Mouse (Mus musculus): ENCODE results near the gene Rasip1. TPM values are rescaled to one million over a fixed set of nuclear protein-coding genes. Genes with fewer than 3 reads are reported as not detected.
"Not testable (repeated sequence)": the region's sequence is repeated elsewhere in the genome, so short reads cannot be mapped to it uniquely, and the experiment has no call there.

Rasip1 gene
- total RNA-seq, 2 experiments from 2014 or later = 6.9 to 7.0 TPM

DNA sequence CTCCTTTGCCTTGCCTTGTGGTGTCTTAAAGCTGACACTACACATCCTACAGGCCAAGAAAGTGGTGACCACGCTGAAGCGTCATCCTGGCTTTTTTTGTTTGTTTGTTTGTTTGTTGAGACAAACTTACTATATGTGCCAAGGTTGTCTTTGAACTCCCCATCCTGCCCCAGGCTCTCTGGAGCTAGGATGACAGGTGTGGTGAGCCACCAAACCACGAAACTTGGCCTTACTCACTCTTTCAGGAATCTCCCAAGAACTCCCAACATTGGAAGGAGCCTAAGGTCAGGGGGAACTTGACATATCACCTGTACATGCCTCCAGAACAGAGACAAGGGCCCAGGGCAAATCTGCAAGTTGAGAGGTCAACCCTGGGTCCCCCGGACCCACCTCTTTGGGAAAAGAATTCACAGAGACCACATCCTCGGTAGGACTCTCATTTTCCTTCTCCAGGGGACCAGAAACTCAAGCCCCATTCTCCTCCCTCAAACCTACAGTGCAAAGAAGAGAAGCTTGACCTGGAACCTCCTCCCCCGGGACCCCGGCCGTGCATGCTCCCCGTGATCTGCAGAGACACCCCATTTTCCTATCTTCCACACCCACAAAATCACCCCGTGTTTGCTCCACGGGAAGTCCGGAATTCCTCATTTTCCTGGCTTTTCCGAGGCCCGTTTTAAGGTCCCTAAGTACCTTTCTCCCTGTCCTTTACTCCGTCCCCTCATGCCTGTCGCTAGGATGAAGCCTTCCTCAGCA is 15.4 kb downstream of the Rasip1 start:
- intact Hi-C loops (cut with DNase I) = no loop called here
- no peak for DNase-seq

GRCm38 (mm10) chr7:45643441-45644178 is 16.3 kb downstream of the Rasip1 start:
- intact Hi-C loops (cut with DNase I) = no loop called here
- peak; percentile 88 to 97 for DNase-seq

DNA sequence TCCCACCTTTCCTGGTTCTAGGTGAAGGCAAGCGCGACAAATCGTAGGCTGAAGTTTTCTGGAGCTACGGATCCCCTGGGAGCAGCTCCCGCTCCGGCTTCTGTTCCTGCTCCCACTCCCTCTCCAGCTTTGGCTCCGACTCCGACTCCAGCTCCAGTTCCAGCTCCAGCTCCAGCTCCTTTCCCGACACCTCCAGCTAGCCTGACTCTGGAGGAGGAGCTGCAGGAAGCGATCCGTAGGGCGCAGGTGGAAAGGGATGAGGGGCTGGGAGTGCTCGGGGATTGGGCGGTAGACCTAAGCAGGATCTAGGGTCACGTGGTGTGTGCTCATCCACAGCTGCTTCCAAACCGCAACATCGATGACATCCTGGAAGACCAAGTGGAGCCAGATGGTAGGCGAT is 16.9 kb downstream of the Rasip1 start:
- intact Hi-C loops (cut with DNase I) = no loop called here
- DNase-seq = no peak

DNA sequence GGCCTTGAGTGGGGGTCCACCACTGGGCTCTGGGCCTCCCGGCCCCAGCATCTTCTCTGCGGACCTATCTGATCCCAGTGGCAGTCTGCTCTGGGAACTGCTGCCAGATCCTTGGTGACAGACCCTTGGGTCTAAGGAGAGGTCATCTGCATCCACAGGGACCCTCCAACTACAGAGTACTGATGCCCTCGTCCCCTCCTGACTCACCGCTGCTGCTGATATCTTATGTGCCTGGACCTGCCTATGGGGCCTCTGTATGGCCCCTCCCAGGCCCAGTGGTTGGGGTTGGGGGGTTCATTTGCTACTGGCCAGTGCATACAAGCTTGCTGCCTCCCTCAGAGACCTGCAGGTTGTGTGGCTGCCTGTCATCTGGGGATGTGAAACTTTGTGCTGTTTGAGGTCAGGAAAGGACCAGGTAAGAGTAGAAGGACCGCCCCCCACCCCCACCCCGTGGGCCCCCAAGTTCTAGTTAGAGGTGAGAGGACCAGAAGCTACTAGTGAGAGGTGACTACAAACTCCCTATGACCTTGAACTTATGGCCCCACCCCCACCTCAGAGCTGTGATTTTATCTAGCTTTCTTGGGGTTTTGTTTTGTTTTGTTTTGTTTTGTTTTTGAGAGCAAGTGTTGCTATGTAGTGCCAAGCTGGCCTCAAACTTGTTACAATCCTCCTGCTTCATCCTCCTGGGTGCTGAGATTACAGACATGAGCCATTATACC is 17.7 kb downstream of the Rasip1 start:
- DNase-seq = no peak
- intact Hi-C loops (cut with DNase I) = no loop called here

DNA sequence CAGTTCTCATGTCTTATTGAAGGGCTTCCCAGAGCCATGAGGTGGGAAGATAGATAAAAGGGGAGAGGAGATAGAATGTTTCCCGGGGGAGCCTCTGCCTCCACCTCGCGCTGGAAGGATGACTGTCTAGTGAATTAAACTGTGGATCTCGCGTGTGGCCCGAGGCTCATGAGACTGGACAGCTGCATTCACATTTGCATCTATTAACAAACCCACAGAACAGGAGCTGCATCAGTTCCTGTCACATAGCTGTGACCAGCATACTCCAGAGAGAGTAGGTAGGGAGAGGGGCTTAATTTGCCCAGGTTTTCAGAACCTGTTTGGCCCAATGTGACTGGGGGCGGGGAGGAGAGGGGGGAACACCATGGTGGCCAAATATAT is 18.3 kb downstream of the Rasip1 start:
- intact Hi-C loops (cut with DNase I) = no loop called here
- DNase-seq = no peak

DNA sequence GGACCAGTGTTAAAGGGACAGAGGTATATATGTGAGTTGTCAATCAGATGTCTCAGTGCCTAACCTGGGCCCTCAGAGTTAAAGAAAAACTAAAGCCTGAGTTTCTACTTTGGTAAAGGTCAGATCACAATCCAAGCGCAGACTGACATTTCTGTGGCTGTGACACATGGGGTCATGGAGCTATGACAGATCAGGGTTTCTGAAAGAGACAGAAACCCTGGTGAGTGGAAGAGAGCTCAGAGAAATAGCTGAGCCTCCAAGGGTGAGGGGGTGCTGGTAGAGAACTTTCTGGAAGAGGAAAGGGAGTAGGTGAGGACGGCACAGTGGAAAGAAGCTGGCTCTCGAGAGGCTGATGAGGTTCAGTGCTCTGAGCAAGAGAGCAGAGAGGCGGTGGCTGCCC is 19.4 kb downstream of the Rasip1 start:
- intact Hi-C loops (cut with DNase I) = loop anchor here (2.0 kb wide), 1 partner anchor 36 kb away; no protein-coding TSS in a partner anchor
- no peak for DNase-seq

DNA sequence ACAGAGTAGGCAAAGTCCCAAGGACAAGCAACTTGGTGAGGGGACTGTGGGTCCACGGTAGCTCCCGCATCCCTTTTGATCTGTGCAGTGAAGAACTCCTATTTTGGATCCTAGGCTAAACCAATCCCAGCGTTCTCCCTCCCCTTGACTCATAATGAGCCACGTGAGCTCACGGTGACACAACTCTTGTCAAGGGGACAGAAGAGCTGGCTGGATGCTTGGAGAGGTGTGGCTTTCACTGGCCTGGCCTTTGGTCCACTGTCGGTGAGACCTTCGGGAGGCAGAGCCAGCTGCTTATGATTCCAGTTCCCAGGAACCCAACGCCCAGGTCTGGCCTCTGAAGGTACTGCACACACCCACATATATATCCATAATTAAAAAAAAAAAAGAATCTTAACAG is 22.1 kb downstream of the Rasip1 start:
- intact Hi-C loops (cut with DNase I) = no loop called here
- DNase-seq = peak in 1 of 2 experiments; percentile 48

DNA sequence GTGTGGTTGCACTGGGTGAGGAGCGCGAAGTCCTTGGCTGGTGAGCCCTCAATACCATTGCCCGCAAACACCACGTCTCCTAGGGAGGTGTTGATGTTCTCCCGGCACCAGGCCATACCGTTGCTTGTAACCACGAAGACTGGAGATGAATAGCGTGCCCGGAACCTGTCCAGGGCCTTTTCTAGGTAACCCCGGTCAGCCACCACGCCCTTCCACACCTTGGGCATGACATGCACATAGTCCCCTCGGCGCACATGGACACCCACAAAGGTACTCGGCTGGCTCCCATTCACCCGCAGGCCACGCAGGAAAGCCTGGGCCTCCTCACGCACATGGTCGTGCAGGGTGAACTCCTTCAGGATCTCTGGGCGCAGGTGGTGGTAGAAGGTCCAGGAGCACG is 23.2 kb downstream of the Rasip1 start:
- DNase-seq; intact Hi-C loops (cut with DNase I): not testable (repeated sequence)

- no peak for DNase-seq
- intact Hi-C loops (cut with DNase I) = loop anchor here (5.0 kb wide), 1 partner anchor 38 kb away; the partner anchor contains the start of gene Sec1
Observed at GRCm38 (mm10) chr7:45654424-45655047, 27.2 kb downstream of the Rasip1 start.

DNA sequence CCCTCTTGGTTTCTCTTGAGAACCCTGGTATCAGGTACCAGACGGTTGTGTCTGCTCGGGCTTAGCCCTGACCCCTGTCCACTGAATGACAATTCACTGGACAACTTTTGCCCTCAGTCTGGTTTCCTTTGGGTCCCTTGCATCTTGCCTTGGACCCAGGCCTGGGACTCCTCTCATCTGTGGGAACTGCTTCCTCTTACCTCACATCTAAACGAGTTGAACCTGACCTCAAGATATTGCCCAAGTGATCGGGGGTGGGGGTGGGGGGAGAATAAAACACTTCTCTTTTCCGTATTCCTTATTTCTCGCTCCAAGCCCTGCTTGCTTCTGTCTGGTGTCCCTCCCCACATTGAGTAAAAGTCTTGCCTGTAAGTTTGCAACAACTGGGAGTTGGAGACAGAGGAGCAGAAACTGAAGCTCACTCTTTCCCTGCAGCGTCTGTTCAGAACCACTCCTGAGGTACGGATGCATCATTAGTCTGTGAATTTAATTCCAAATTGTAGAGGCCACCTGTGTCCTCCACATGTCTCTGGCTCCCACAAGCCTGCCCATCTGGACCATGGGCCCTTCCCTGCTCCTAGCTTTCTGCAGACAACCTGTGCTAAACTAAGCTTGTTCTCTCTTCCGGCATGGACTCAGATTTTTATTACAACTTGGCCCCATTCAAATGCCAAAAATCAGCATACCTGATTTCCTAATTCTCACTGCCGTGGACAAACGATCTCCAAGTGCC is 33.6 kb downstream of the Rasip1 start:
- intact Hi-C loops (cut with DNase I) = no loop called here
- no peak for DNase-seq

DNA sequence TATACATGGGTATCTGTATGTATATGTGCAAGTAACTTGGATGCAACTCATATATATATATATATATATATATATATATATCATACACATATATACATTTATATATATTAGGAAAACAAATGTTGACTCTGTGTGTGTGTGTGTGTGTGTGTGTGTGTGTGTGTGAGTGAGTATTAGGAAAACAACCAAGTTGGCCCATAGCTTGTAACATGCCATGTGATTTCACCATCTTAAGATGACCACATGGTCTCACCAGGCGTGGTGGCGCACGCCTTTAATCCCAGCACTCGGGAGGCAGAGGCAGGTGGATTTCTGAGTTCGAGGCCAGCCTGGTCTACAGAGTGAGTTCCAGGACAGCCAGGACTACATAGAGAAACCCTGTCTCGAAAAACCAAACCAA is 34.4 kb downstream of the Rasip1 start:
- DNase-seq; intact Hi-C loops (cut with DNase I): not testable (repeated sequence)

GRCm38 (mm10) chr7:45665303-45666138 is 38.2 kb downstream of the Rasip1 start:
- intact Hi-C loops (cut with DNase I) = loop anchor here (5.0 kb wide), 1 partner anchor 48 kb away; the partner anchor contains the start of genes Fgf21 and Fut1
- no peak for DNase-seq

- DNase-seq = no peak
- intact Hi-C loops (cut with DNase I) = loop anchor here (5.0 kb wide), 1 partner anchor 49 kb away; the partner anchor contains the start of genes Fgf21 and Fut1
Observed at GRCm38 (mm10) chr7:45666161-45666560, 38.9 kb downstream of the Rasip1 start, which contains the start of gene Fut2. Gene Fut2, minus strand, starts transcription at chr7:45666394.

- intact Hi-C loops (cut with DNase I) = loop anchor here (5.0 kb wide), 1 partner anchor 50 kb away; the partner anchor contains the start of genes Fgf21 and Fut1
- no peak for DNase-seq
Observed at GRCm38 (mm10) chr7:45667761-45668160, 40.5 kb downstream of the Rasip1 start.

DNA sequence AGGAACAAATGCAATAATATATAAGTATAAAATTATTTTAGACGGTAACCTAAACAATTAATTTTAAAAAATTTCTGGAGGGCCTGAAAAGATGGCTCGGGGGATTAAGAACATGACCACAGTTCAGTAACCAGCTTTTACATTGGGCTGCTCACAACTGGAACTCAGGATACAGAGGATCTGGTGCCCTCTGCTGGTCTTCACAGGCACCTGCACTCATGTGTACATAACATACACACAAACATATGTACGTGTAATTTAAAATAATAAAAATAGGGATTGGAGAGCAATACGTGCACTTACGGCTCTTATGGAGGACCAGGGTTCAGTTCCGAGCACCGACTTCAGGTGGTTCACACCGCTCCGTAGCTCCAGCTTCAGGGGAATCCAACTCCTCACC is 41.6 kb downstream of the Rasip1 start:
- DNase-seq = no peak
- intact Hi-C loops (cut with DNase I) = loop anchor here (5.0 kb wide), 1 partner anchor 52 kb away; the partner anchor contains the start of genes Fgf21 and Fut1

- no peak for DNase-seq
- intact Hi-C loops (cut with DNase I) = no loop called here
Observed at GRCm38 (mm10) chr7:45677627-45678295, 50.5 kb downstream of the Rasip1 start.

DNA sequence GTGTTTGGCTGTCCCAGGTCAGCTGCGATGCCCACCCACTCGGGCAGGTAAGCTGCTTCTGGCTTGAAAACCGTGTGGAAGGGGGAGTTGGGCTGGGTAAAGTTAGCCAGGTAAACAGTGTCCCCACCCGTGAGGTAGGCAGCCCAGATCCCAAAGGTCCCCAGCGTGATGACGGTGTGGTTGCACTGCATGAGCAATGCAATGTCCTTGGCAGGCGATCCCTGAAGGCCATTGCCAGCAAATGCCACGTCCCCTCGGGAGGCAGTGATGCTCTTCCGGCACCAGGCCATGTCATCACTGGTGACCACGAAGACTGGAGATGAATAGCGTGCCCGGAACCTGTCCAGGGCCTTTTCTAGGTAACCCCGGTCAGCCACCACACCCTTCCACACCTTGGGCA is 51.2 kb downstream of the Rasip1 start:
- intact Hi-C loops (cut with DNase I) = no loop called here
- no peak for DNase-seq

DNA sequence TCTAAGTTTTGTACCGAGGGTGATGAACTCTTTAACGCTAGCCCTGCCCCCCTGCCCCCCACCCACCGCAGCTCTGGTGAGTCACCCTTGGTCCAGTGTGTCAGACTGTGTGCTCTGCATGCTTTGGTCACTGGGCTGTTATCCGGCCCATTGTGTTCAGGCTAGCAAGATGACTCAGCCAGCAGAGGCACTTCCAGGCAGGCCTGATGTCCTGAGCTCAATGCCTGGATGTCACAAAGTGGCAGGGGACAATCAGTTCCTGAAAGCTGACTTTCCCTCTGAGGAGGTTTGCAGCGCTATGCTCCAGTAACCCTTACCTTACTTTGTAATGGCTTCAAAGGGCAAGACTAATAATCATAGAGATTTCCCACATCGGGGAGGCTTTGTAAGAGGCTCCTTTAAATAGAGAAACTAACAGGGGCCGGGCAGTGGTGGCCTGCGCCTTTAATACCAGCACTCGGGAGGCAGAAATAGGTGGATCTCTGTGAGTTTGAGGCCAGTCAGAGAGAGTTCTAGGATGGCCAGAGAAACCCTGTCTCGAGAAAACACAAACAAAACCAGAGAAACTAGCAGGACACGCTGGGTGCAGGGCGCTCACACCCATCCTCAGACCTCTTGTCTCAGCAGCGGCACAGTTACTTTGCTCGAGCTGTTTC is 52.8 kb downstream of the Rasip1 start:
- intact Hi-C loops (cut with DNase I) = no loop called here

More for the DNA sequence above, 52.8 kb downstream of the Rasip1 start:
- DNase-seq = no peak

Measured in gastrocnemius, postnatal 36 days (tissue).